Mouse (Mus musculus) MEL (cell line): ENCODE results near the gene Prr15l.

Experiments
- GABPA ChIP-seq: IDR thresholded peaks from 2 replicates; pipeline ENCODE4 v1.6.1; 2012; ENCODE audit warnings: low read depth, mild to moderate bottlenecking, inconsistent platforms, low read length, improper control_type of control experiment, moderate library complexity
- MYB ChIP-seq: IDR thresholded peaks from 2 replicates; pipeline ENCODE4 v1.6.1; 2011; ENCODE audit warnings: mild to moderate bottlenecking, low read depth, low read length, improper control_type of control experiment
- POLR2A ChIP-seq, 2 experiments: IDR thresholded peaks; 2 replicates each; pipeline ENCODE4 v1.6.1; 2011 to 2012; ENCODE audit warnings: low read length in 2 of 2, mild to moderate bottlenecking in 2 of 2, control low read depth in 1 of 2, improper control_type of control experiment in 1 of 2, low read depth in 1 of 2, moderate library complexity in 1 of 2; ENCODE audit not compliant: control insufficient read depth in 1 of 2, insufficient read depth in 1 of 2, poor library complexity in 1 of 2
- RAD21 ChIP-seq: IDR thresholded peaks from 2 replicates; pipeline ENCODE4 v1.6.1; 2011; ENCODE audit warnings: mild to moderate bottlenecking, low read depth, low read length, improper control_type of control experiment

DNA sequence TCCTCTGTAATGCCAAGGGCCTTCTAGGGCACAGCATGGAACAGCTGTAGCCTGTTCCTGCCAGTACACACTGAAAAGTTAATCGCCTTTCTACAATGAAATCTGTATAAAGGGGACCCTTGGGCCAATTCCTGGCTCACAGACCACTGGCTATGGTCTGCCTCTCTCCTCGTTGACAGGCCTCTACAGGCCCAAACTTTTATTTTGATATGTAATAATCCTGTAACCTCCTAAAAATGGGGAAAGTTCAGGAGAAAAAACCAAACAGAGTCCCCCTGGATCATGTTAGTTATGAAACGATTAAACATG is 48.4 kb downstream of the Prr15l start:
- TF ChIP-seq MYB = no peak
- TF ChIP-seq GABPA = no peak
- TF ChIP-seq POLR2A (IDR thresholded peaks at IDR 0.05; ENCODE audit: control insufficient read depth in 1 of 2, insufficient read depth in 1 of 2, low read depth in 1 of 2, low read length in 2 of 2, poor library complexity in 1 of 2) = no peak
- TF ChIP-seq RAD21 = no peak
